Mouse (Mus musculus) large intestine, adult 2 months (tissue): ENCODE data around the gene Mlycd. TPM values are rescaled to one million over a fixed set of nuclear protein-coding genes. Genes with fewer than 3 reads are reported as not detected.
A peak's percentile ranks its signal among the peaks of the same experiment; 100 is the strongest.

Experiments used
- DNase-seq: peaks from one replicate; pipeline ENCODE4 v3.0.0-alpha.2; 2012; ENCODE audit warnings: low read depth, low spot score
- WGBS: fragments of 180-500 bp; shearing (Covaris S2); methylation state at CpG from one replicate; pipeline ENCODE4 v1.1.7; 2018; 5-methylcytosine and 5-hydroxymethylcytosine counted together
- polyA plus RNA-seq: library from polyadenylated mRNA; depleted of rRNA; stranded (reverse); fragments of >200 nt; gene quantifications from 2 replicates; pipeline ENCODE4 v1.2.3, GENCODE M21; 2012

Mlycd gene
- polyA plus RNA-seq, 1 experiment = 23.2 TPM

DNA sequence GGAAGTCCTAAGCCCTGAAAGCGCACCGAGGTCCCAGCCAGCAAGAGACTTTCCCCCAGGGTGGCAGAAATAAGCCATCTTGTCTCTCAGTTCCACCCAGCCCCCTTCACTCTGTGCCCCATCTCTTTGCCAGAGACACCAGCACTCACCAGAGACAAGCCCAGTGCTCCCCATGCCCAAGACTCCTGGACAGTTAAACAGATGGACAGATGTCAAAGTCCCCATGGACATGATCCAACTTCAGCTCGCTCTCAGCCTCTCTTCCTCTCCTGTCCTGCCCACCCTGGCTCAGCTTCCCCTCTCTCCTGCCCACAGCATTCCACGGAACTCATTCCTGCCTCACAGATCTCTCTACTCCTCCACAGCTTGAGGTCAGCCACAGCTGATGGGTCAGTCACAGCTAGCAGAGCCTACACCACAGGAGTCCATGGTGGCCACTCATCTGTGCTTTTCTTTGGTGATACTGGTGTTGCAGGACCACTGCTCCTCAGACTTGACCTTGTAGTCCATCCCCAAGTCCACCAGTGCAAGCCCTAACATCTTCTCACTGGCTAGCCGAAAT, 34.2 kb downstream of the Mlycd start:
- 57% methylated on average over 5 of the region's 5 CpGs for WGBS
- no peak for DNase-seq

GRCm38 (mm10) chr8:119429552-119429951, 34.9 kb downstream of the Mlycd start:
- 35% methylated on average over 3 of the region's 3 CpGs for WGBS
- DNase-seq = no peak

GRCm38 (mm10) chr8:119430250-119430649, 35.6 kb downstream of the Mlycd start:
- 56% methylated on average over 8 of the region's 8 CpGs for WGBS

GRCm38 (mm10) chr8:119430690-119431089, 36.0 kb downstream of the Mlycd start:
- WGBS = 86% methylated on average over 7 of the region's 7 CpGs
- DNase-seq = no peak

More at GRCm38 (mm10) chr8:119430250-119430649, 35.6 kb downstream of the Mlycd start:
- no peak for DNase-seq

- no peak for DNase-seq
- 61% methylated on average over 3 of the region's 3 CpGs for WGBS
Measured at GRCm38 (mm10) chr8:119432372-119432771, 37.7 kb downstream of the Mlycd start.

GRCm38 (mm10) chr8:119433582-119434174, 39.0 kb downstream of the Mlycd start, which contains the start of gene Osgin1:
Gene Osgin1, plus strand, starts transcription at chr8:119434124.
- no peak for DNase-seq
- WGBS = 91% methylated on average over 13 of the region's 13 CpGs

DNA sequence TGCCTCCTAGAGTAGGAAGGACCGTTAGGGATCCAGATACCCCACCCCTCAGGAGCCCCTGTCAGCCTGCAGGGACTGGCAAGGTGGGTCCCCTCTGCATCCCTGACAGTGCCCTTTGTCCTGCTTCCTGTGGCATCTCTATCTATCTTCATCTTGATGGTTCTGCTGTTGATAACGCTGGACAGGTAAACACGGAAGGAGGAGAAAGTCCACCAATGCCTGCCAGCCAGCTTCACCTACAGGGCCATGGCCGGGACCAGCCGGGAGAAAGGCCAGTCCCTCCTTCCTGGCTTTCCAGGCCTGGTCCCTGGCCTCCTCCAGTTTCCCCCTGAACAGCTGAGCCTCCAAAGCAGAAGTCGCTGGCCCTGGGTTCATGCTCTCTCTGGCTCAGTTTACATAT, 39.9 kb downstream of the Mlycd start:
- no peak for DNase-seq
- 48% methylated on average over 6 of the region's 6 CpGs for WGBS

DNA sequence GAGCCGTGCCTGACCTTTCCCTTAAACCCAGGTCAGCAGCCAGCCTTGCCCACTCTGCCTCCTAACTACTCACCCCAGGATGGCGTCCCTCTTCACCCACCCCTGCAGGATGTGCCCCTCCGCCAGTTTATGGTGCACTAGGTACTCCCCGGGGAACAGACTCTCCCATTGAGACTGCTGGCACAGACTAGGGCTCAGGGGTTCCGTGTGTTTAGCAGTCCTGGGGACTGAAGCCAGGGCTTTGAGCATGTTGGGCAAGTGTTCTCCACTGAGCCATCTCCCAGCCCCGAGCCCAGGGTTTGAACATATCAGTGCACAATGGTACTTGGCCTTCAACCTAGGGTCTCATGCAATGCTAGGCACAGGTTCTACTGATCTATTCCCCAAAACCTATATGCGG, 40.8 kb downstream of the Mlycd start:
- DNase-seq = no peak
- WGBS = 90% methylated on average over 7 of the region's 7 CpGs

DNA sequence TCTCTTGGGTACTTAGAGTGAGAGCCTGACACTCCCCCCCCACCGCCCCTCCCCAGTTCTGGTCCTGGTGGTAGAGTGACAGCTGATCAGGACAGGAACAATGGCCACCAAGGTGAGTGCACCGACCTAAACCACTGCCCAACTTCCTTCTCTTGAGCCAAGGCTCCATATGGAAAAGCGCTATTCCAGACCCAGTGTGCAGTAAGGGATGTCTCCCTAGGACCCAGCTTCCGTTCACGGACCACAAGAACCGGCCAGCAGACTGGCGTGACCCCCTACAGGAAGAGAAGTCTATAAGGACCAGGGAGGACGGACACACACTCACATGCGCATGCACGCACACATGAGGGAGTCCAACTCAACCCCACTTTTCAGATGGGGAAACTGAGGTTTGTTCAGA, 41.7 kb downstream of the Mlycd start:
- DNase-seq = no peak
- 86% methylated on average over 10 of the region's 10 CpGs for WGBS

DNA sequence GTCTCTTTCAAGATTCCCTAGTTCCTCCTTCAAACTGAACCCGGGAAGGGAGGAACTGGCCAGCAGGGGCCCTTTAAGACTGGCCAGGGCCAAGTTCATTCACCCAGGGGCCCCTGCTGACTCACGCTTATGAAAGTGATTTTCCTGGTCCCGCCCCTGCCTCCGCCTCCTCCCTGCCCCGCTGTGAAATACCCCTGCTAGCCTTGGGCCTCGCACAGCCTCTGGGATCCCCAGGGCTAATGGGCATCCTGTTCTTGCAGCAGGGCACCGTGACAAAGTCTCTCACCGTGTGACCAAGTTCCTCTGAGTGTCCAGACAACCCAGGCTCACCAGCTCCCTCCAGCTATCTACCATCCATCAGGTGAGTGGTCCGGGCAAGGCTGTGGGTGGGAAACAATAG, 42.3 kb downstream of the Mlycd start:
- 3% methylated on average over 9 of the region's 9 CpGs for WGBS
- DNase-seq = peak; percentile 74

DNA sequence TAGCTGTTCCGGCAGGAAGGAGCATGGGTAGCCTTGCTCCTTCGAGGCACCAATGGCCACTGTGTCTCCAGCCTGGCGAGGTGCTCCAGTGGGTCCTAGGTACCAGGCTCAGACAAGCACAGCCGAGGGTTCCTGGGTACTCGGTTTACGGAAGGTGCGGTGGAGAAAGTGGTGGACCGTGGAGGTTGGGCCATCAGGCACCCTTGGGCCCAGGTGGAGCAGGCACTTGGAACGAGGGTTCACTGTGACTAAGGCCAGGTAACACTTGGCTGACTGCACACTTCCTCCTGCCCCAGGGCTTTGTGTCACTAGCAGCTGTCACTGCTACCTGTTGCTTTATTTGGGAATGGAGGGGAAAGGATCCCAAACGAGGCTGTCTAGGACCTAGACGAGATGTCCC, 42.8 kb downstream of the Mlycd start:
- no peak for DNase-seq
- WGBS = 27% methylated on average over 11 of the region's 11 CpGs

- peak; percentile 62 for DNase-seq
- WGBS = 39% methylated on average over 6 of the region's 6 CpGs
Measured at GRCm38 (mm10) chr8:119438876-119439275, 44.2 kb downstream of the Mlycd start.

DNA sequence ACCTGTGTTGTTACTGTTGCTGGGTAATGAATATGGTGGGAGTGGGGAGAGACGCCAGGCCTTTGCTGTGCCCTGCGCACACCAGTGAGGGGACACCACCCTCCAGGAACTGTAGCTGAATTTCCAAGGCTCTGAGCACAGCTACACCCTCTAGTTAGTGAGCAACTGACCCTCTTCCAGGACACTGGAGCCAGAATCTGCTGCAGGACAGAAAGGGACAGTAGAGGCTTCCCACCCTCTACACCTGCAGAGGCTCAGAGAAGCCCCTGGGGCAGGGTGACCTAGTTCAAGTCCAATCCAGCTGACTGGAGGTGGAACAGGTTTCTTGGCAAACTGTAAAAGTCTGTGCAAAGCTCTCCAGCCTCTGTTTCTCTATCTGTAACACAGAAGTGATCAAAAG, 44.7 kb downstream of the Mlycd start:
- WGBS = 91% methylated on average over 2 of the region's 2 CpGs
- DNase-seq = no peak

DNA sequence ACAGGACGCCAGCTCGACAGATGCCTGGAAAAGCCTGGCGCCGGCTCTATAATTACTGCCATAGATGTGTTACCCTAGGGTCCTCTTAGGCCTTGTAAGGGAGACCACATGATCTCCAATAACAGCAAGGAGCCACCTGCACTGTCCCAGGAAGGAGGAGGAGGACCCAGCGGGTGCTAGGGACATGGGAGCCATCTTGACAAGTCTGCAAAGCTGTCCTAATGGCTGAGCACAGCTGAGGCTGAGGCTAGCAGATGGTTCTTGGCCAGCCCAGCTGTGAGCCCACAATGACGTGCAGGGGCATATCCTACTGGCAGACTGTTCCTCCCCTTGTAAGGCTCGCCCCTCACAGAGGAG, 45.2 kb downstream of the Mlycd start:
- DNase-seq = no peak

GRCm38 (mm10) chr8:119440250-119440951, 45.7 kb downstream of the Mlycd start:
- WGBS = 10% methylated on average over 16 of the region's 16 CpGs

More for the DNA sequence above, 45.2 kb downstream of the Mlycd start:
- 63% methylated on average over 7 of the region's 7 CpGs for WGBS

DNA sequence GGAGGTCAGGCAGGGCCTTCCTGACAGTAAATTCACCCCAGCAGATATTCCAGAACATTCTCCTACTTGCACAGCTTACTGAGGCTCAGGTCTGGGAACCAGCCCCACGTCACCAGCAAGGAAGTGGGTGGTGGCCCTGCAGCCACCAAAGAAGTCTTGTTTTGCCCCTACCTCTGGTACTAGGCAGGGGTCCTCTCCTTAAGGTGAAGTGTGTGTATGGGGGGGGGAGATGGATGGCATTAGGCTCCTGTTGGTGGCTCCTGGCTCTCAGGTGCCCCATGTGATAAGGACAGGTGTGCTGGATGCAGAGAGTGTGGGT, 46.2 kb downstream of the Mlycd start:
- whole genome bisulfite sequencing = 10% methylated on average over 1 of the region's 1 CpGs
- no peak for DNase-seq

More at GRCm38 (mm10) chr8:119440250-119440951, 45.7 kb downstream of the Mlycd start:
- DNase-seq = peak; percentile 92

DNA sequence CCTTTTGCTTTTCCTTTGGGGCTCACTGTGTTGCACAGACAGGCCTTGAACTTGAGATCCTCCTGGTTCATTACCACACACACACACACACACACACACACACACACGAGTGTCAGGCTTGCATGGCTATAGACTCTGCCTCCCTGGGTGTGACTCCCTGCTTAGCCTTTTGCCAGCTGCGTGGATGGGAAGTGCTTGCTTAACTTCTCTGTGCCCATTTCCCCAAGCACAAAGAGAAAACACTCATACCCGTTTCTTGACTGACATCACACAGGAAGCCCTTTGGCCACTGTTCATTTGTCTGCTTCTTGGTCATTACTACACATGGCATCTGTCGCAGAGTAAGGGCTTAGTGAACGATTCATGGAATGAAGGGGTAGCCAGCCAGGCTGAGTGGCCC, 47.3 kb downstream of the Mlycd start:
- DNase-seq = no peak
- WGBS = 76% methylated on average over 5 of the region's 5 CpGs

DNA sequence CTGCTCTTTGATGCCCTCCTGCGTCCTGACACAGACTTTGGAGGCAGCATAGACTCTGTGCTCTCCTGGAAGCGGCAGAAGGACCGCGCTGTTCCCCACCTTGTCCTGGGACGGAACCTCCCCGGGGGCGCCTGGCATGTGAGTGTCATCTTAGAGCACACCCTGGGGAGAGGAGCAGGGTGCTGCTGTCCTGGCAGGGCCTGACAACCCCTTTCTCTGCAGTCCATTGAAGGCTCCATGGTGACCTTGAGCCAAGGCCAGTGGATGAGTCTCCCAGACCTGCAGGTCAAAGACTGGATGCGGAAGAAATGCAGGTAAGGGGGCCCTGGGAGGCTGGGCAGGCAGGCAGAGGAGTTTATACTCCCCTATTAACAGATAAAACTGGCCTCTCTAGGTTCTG, 48.3 kb downstream of the Mlycd start:
- no peak for DNase-seq
- 98% methylated on average over 8 of the region's 8 CpGs for WGBS

DNA sequence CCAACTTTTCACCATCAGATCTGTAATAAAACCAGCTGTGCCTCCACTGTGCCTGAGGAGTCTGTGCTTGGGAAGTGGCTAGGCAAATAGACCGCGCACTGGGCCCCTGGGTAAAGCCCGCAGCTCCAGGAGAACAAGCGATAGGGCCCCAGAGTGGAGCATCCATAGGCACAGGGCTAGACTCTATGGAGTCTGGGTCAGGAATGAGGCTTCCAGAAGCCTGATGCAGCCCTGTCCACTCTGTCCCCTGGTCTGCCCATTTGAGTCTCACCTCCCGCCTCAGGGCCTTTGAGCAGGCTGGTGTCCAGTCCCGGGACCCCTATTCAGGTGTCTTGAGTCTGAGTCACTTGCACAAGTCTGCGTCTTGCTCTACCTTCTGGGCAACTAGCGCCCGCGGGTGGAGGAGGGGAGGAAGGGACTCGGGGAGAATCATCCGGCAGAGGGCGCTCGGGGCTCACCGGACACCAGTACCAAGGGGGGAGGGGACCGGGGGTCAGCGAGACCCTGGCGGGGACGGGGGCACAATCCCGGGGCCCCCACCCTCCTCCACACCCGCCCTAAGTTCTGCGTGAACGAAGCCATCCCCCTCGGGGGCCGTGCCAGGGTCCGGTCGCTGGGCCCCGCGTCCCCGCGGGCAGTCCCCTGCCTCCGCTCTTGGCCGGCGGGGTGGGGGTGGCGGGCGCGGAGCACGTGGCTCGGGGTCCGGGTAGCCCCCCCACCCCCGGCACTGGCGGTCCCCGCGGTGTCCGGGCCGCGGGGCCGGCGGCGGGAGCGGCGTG, 51.7 kb downstream of the Mlycd start, which contains the start of gene Necab2:
Necab2 (plus strand) TSS at position 509 of the 779 bp plus-strand sequence.
- DNase-seq = no peak
- WGBS = 3% methylated on average over 37 of the region's 52 CpGs

DNA sequence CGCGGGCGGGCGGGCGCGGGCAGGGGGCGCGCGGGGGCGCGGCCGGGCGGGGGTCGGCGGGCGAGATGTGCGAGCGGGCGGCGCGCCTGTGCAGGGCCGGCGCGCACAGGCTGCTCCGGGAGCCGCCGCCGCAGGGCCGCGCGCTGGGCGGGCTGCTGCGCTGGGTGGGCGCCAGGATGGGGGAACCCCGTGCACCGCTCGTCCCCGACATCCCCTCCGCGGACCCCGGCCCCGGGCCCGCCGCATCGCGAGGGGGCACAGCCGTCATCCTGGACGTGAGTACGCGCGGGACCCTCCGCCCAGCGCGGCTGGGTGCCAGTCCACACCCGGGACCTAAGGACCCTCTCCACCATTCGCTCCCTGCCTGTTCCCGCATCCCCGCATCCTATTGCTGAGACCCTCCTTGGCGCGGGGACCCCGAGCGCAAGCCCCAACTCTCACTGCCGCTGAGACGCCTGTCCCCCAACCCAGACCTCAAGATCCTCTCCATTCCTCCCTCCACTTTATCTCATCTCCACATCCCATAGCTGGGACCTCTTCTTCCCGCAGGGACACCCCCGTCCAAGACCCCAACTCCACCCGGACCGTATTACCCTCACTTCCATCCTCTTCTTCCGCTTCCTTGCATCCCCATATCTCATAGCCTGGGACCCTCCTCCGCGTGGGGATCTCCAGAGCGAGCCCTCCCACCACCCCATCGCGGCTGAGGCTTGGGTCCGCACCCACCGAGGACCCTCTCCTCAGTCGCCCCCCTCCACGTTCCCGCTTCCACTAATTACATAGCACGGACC, 52.5 kb downstream of the Mlycd start:
- WGBS = 5% methylated on average over 62 of the region's 80 CpGs
- no peak for DNase-seq
